Mouse (Mus musculus) lung, postnatal 0 days (tissue): ENCODE data around the gene Rad50.

Experiments
- CTCF ChIP-seq: IDR thresholded peaks from 2 replicates; pipeline ENCODE4 v1.5.1; 2016; ENCODE audit warnings: antibody characterized with exemption, mild to moderate bottlenecking
- EP300 ChIP-seq: IDR thresholded peaks from 2 replicates; pipeline ENCODE4 v1.6.1; 2016; ENCODE audit warnings: antibody characterized with exemption, mild to moderate bottlenecking, control low read depth

- TF ChIP-seq CTCF: peak; percentile 25
- TF ChIP-seq EP300: no peak
Observed at GRCm38 (mm10) chr11:53745260-53745659, 38.1 kb upstream of the Rad50 start.
